Mouse (Mus musculus): ENCODE results near the gene Aldob. TPM values are rescaled to one million over a fixed set of nuclear protein-coding genes. Genes with fewer than 3 reads are reported as not detected.

The Aldob gene
- polyA plus RNA-seq, 1 experiment from 2014 or later, result 0.30 TPM

GRCm38 (mm10) chr4:49583965-49584831, 34.9 kb upstream of the Aldob start:
- DNase-seq (ENCODE audit: low spot score) (peak; percentile 49), ATAC-seq (peak; percentile 72)
- TF ChIP-seq CTCF (IDR thresholded peaks at IDR 0.05), result no peak
- TF ChIP-seq EP300 (IDR thresholded peaks at IDR 0.05), result no peak
- H3K9me3 ChIP-seq (ENCODE audit: low read length), result no peaks in the 10 kb centered on the region
- H3K9ac ChIP-seq (replicated peaks; ENCODE audit: low read depth), result no peak overlapping the region
- no peak overlapping the region; the same call in 1 of the 2 replicates for H3K4me2 ChIP-seq (replicated peaks; ENCODE audit: low read depth, low read length)
- no peak overlapping the region for H3K4me3 ChIP-seq (ENCODE audit: low read depth, low read length)
- H3K27me3 ChIP-seq (replicated peaks; ENCODE audit: insufficient read depth, low read length), result no peaks in the 10 kb centered on the region
- peak overlapping the region; percentile 51 for H3K27ac ChIP-seq (ENCODE audit: low read length)
- peaks cover 10% of the 10 kb centered on the region; the same call in 1 of the 2 replicates for H3K4me1 ChIP-seq (ENCODE audit: insufficient read depth, low read depth, low read length)
- 0 out of 2 replicates have a peak, but pooled peaks cover 5% of the 10 kb centered on the region for H3K36me3 ChIP-seq (ENCODE audit: insufficient read depth, low read length)
- WGBS, result 13% methylated on average over 14 of the region's 14 CpGs

- no peak overlapping the region for H3K9ac ChIP-seq (replicated peaks; ENCODE audit: low read depth)
- H3K27me3 ChIP-seq (replicated peaks; ENCODE audit: insufficient read depth, low read length), result no peaks in the 10 kb centered on the region
- H3K4me1 ChIP-seq (ENCODE audit: insufficient read depth, low read depth, low read length), result peaks cover 10% of the 10 kb centered on the region; the same call in 1 of the 2 replicates
- DNase-seq (ENCODE audit: low spot score) (no peak), ATAC-seq (no peak)
- TF ChIP-seq CTCF (IDR thresholded peaks at IDR 0.05) (no peak), EP300 (IDR thresholded peaks at IDR 0.05) (no peak)
- H3K4me3 ChIP-seq (ENCODE audit: low read depth, low read length), result no peak overlapping the region
- 0 out of 2 replicates have a peak, but pooled peaks cover 4% of the 10 kb centered on the region for H3K36me3 ChIP-seq (ENCODE audit: insufficient read depth, low read length)
- no peak overlapping the region for H3K27ac ChIP-seq (ENCODE audit: low read length)
- WGBS, result 53% methylated on average over 4 of the region's 4 CpGs
- H3K4me2 ChIP-seq (replicated peaks; ENCODE audit: low read depth, low read length), result no peak overlapping the region
- H3K9me3 ChIP-seq (ENCODE audit: low read length), result no peaks in the 10 kb centered on the region
Measured at GRCm38 (mm10) chr4:49581256-49581655, 31.9 kb upstream of the Aldob start.

- peak; percentile 14 for DNase-seq (ENCODE audit: low spot score)
- Histone ChIP-seq H3K27ac (ENCODE audit: low read length) (no peak overlapping the region), H3K36me3 (ENCODE audit: insufficient read depth, low read length) (no peaks in the 10 kb centered on the region), H3K4me2 (replicated peaks; ENCODE audit: low read depth, low read length) (no peak overlapping the region), H3K4me1 (ENCODE audit: insufficient read depth, low read depth, low read length) (no peaks in the 10 kb centered on the region), H3K27me3 (replicated peaks; ENCODE audit: insufficient read depth, low read length) (no peaks in the 10 kb centered on the region), H3K9me3 (ENCODE audit: low read length) (no peaks in the 10 kb centered on the region), H3K4me3 (ENCODE audit: low read depth, low read length) (no peak overlapping the region), H3K9ac (replicated peaks; ENCODE audit: low read depth) (no peak overlapping the region)
- ATAC-seq, result no peak
- 73% methylated on average over 4 of the region's 4 CpGs for WGBS
- no peak for TF ChIP-seq CTCF (IDR thresholded peaks at IDR 0.05)
- TF ChIP-seq EP300 (IDR thresholded peaks at IDR 0.05), result no peak
Measured at GRCm38 (mm10) chr4:49572194-49572593, 22.8 kb upstream of the Aldob start.

- DNase-seq (ENCODE audit: low spot score) (peak; percentile 91), ATAC-seq (peak; percentile 57)
- no peak overlapping the region for H3K27ac ChIP-seq (ENCODE audit: low read length)
- no peak overlapping the region for H3K4me2 ChIP-seq (replicated peaks; ENCODE audit: low read depth, low read length)
- H3K4me1 ChIP-seq (ENCODE audit: insufficient read depth, low read depth, low read length), result no peaks in the 10 kb centered on the region
- no peaks in the 10 kb centered on the region for H3K9me3 ChIP-seq (ENCODE audit: low read length)
- H3K9ac ChIP-seq (replicated peaks; ENCODE audit: low read depth), result no peak overlapping the region
- no peaks in the 10 kb centered on the region for H3K27me3 ChIP-seq (replicated peaks; ENCODE audit: insufficient read depth, low read length)
- H3K4me3 ChIP-seq (ENCODE audit: low read depth, low read length), result no peak overlapping the region
- TF ChIP-seq CTCF (IDR thresholded peaks at IDR 0.05), result peak; percentile 95
- no peak for TF ChIP-seq EP300 (IDR thresholded peaks at IDR 0.05)
- H3K36me3 ChIP-seq (ENCODE audit: insufficient read depth, low read length), result no peaks in the 10 kb centered on the region
- WGBS, result 18% methylated on average over 3 of the region's 3 CpGs
Measured at GRCm38 (mm10) chr4:49567613-49568012, 18.3 kb upstream of the Aldob start.

GRCm38 (mm10) chr4:49559915-49560772, 10.8 kb upstream of the Aldob start:
- Histone ChIP-seq H3K27me3 (replicated peaks; ENCODE audit: insufficient read depth, low read length) (no peaks in the 10 kb centered on the region), H3K4me1 (ENCODE audit: insufficient read depth, low read depth, low read length) (no peaks in the 10 kb centered on the region), H3K4me3 (ENCODE audit: low read depth, low read length) (no peak overlapping the region), H3K36me3 (ENCODE audit: insufficient read depth, low read length) (no peaks in the 10 kb centered on the region), H3K4me2 (replicated peaks; ENCODE audit: low read depth, low read length) (no peak overlapping the region), H3K9ac (replicated peaks; ENCODE audit: low read depth) (no peak overlapping the region), H3K27ac (ENCODE audit: low read length) (no peak overlapping the region), H3K9me3 (ENCODE audit: low read length) (no peaks in the 10 kb centered on the region)
- TF ChIP-seq CTCF (IDR thresholded peaks at IDR 0.05) (no peak), EP300 (IDR thresholded peaks at IDR 0.05) (no peak)
- 57% methylated on average over 20 of the region's 20 CpGs for WGBS
- peak; percentile 11 for DNase-seq (ENCODE audit: low spot score)
- ATAC-seq, result peak; percentile 38

GRCm38 (mm10) chr4:49558181-49558580, 8.8 kb upstream of the Aldob start:
- Histone ChIP-seq H3K27ac (ENCODE audit: low read length) (no peak overlapping the region), H3K4me3 (ENCODE audit: low read depth, low read length) (no peak overlapping the region), H3K9me3 (ENCODE audit: low read length) (no peaks in the 10 kb centered on the region), H3K36me3 (ENCODE audit: insufficient read depth, low read length) (no peaks in the 10 kb centered on the region), H3K4me1 (ENCODE audit: insufficient read depth, low read depth, low read length) (no peaks in the 10 kb centered on the region), H3K9ac (replicated peaks; ENCODE audit: low read depth) (no peak overlapping the region), H3K27me3 (replicated peaks; ENCODE audit: insufficient read depth, low read length) (no peaks in the 10 kb centered on the region), H3K4me2 (replicated peaks; ENCODE audit: low read depth, low read length) (no peak overlapping the region)
- TF ChIP-seq CTCF (IDR thresholded peaks at IDR 0.05), result no peak
- no peak for TF ChIP-seq EP300 (IDR thresholded peaks at IDR 0.05)
- DNase-seq (ENCODE audit: low spot score) (no peak), ATAC-seq (no peak)
- 37% methylated on average over 2 of the region's 2 CpGs for WGBS
